Mouse (Mus musculus) cortical plate, adult 2 months (tissue): ENCODE results near the gene Psen1.

Experiments
- CTCF ChIP-seq: fragments of 200-500 bp; IDR thresholded peaks from 2 replicates; pipeline ENCODE4 v1.5.1; 2011; ENCODE audit warnings: mild to moderate bottlenecking, control low read depth, low read length; ENCODE audit not compliant: insufficient read depth; ENCODE audit errors: extremely low read depth
- POLR2A ChIP-seq: fragments of 200-500 bp; IDR thresholded peaks from 2 replicates; pipeline ENCODE4 v1.6.1; 2011; ENCODE audit warnings: mild to moderate bottlenecking, low read length, control low read depth; ENCODE audit not compliant: insufficient read depth; ENCODE audit errors: extremely low read depth

DNA sequence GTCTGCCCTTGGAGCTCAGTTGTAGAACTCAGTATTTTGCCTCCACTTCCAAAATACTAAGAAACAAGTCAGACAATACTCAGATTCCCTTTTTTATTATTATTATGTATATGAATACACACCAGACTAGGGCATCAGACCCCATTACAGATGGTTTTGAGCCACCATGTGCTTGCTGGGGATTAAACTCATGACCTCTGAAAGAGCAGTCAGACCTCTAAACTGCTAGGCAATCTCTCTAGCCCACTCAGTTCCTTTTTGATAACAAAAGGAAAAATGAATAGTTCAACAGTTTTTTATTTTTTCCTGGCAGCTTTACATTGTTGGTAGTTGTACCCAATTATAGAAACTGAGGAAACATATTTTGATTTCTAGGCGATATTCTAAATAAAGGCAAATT lies 2.5 kb upstream of the Psen1 start:
- TF ChIP-seq CTCF, result no peak
- no peak for TF ChIP-seq POLR2A
